Mouse (Mus musculus): ENCODE data around the gene Plg.

The Plg gene

DNA sequence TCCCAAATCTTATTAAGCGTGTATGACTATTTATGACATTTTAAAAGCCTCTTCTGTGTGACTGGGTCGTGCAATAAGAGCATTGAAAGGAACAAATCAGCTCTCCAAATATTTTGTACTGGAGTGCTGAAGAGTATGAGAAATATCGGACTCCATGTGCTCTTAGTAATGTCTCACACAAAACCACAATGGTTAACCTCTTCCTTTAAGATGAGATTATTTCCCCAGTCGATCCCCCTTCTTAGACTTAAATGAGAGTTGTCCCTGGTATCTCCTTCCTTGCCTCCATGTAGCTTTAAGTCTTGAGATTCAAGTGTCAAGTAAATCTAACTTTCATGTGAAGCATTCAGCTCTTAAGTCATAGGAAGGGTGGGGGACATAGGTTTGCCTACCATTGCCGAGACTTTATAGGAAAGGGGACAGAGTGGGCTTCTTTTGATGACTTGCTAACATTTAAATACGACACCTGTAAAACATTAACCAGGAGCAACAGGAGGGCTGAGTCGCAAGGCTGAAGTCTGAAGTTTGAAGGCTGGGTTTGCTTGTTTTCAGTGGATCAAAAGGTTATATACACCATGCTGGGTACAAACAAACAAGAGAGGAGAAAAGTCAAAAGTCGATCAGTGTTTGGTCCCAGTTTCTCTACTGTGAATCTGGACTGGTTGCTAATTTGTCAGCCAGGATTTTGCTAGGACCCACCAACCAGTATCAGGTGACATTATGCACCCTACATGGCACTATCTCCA, 6.8 kb downstream of the Plg start:
- DNase-seq (ENCODE audit: low read depth, low spot score), result no peak

DNA sequence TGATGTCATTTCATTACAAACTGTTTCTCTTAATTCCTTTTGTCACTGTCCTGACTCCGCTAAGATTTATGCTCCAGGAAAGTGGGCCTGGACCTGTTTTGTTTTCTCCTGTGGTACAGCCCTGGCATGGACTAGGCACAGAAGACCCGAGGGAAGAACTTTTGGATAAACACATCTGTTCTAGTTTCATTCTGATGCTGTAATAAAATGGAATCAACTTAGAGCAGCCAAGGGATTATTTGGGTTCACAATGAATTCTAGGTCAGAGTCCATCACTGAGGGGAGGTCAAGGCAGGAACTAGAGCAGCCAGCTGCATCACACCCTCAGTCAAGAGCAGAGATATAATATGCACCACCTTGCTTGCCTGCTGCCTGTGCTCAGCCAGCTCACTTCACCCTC, 9.4 kb downstream of the Plg start:
- DNase-seq (ENCODE audit: low read depth, low spot score), result no peak

DNA sequence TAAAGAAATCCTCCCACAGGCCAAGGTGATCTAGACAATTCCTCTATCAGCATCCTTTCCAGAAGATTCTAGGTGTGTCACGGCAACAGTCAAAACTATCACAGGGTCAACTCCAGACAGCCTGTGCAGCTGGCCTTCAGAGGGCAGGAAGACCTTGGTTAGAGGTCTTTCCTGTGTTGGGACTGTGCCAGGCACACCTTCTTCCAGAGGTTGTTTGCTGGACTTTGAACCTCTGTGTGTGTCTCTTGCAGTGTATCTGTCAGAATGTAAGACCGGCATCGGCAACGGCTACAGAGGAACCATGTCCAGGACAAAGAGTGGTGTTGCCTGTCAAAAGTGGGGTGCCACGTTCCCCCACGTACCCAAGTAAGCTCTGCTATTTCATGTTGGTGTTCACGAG, 9.8 kb downstream of the Plg start:
- DNase-seq (ENCODE audit: low read depth, low spot score), result no peak

DNA sequence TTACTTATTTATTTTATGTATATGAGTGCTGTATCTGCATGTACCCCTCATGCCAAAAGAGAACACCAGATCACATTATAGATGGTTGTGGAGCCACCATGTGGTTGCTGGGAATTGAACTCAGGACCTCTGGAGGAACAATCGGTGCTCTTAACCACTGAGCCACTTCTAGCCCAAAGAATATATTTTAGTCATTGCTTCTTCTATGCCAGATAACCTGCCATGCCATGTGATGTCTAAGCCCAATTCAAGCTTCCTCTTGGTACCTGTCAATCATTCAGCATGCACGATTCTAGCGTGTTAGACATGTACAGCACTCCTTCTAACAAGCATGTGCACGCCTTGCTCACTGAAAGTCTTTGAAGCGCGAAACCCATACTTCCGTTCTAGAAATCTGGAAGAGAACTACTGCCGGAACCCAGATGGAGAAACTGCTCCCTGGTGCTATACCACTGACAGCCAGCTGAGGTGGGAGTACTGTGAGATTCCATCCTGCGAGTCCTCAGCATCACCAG, 17.8 kb downstream of the Plg start:
- DNase-seq (ENCODE audit: low read depth, low spot score), result no peak

DNA sequence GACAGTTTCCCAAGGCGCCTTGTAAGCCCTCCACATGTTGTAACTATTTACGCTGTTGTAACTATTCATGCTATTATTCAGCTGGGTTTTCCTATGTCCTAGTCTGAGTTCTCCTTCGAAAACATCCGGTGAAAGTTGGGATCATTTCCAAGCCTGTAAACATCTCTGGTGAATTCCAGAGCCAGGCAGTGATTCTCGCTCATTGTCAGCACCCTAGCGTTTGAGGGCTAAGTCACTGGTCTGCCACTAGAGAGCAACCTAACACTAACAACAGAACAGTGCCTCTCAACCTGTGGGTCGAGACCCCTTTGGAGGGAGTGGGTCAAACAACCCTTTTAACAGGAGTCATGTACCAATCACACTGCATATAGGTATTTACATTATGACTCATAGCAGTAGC, 25.0 kb downstream of the Plg start:
- DNase-seq (ENCODE audit: low read depth, low spot score), result no peak

DNA sequence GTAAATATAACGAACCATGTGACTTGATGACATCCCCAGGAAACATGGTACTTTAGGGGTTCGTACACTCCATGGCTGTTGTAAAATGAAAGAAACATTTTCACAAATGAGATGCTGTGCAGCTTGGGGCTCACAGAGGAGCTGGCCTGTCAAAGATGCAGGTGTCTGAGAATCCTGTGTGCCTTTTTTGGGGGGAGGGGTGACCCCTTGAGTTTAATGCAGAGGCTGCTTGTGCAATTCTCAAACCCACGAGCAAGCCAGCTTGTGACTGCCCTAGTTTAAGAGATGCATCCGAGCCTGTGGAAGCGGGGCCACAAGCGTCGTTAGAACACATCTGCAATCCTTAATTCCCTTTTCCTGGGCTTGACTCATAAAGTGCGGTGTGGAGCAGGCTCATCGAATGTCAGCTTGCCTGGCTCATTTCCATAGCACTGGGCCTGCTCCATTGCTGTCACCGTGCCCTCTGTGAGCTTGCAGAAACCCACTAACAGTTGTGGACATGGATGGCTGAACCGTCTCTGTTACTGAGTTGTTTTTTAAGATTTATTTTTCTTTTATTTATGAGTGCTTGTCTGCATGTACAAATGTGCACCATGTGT, 31.0 kb downstream of the Plg start:
- no peak for DNase-seq (ENCODE audit: low read depth, low spot score)

DNA sequence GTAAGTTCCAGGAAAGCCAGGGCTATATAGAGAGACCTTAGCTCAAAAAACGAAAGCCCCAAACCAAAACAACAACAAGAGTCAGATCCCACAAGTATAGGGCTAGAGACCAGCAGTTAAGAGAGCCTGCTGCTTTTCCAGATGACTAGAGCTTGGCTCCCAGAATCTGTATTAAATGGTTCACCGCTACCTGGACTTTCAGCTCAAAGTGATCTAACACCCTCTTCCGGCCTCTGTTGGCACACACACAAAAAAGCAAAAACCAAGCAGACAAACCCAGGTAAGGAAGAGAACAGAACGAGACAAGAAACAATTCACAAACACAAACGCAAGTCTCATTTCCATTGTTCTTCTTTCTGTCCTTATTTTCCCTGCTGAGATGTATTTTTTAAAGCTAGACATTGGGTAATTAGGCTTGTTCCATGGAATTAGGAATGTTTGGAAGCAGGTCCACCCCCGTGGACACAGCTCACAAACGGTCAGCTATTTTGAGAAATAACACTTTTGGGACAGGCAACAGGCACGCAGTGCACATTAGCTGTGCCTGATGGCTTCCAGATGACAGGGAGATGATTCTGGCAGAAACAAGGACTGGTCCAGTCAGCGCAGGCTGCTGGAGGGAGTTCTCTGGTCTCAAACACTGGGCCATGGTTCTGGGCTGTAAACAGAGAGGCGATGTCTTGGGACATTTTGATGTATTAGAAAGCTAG, 33.9 kb downstream of the Plg start:
- DNase-seq (ENCODE audit: low read depth, low spot score), result no peak

DNA sequence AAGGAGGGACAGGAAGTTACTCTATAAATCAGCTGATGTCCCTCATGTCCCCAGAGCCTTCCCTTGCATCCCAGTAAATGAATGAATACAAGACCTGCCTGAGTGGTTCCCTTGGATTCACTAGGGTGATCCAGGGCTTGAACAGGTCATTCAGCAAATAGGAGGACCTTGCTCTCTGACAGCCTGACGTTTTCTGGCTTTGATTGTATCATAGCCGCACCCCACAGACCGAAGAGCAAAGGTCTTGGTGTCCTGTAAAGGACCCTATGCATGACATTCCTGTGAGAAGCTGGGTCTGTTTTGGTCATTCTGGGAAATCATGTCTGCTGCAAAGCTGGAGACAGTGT, 34.5 kb downstream of the Plg start:
- no peak for DNase-seq (ENCODE audit: low read depth, low spot score)

DNA sequence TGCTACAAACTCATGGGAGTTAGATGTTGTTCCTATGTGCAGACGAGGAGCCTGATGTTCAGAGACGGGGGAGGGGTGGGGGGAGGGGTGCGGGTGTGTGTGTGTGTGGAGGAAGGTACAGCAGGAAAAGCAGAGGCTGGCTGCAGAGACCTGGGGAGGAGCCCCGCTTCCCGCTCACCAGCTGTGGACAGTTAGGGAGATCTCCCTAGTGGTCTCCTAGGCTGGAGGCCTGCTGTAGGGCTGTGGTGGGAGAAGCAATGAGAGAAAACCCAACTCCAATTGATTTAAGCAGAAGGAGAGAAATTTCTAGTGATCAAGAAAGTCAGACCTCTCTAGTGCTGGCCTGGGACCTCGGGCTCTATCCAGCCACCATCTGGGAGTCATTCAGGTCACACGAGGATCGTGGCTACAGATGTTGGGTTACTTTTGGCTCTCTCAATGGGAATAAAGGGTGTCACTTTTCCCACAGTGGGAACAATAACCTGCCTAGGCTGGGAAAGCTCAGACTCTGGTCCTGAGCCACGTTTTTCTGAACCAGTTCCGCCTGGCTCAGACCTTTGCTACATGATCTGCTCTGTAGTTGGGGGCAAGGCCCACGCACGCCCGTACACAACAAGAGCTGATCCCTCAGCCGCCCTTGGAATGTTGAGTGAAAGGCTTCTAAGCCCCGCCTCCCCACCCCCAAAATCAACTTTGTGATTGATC, 36.8 kb downstream of the Plg start:
- peak; percentile 53 for DNase-seq (ENCODE audit: low read depth, low spot score)

DNA sequence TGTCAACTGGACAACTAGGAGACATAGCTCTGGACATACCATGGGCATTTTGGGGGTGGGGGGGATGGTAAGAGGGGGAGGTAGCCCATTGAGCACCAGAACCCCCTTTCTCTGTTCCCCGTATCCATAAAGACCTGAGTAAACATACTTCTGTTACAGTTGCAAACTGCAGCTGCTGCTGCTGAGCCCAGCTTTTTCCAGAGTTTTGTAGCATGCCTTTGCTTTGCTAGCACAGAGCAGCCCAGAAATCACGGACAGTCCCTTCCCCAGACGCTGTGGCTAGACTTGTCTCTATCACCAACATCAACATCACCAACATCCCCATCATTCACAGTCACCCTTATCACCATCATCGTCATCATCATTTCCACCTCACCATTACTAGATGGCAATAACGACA, 37.3 kb downstream of the Plg start:
- no peak for DNase-seq (ENCODE audit: low read depth, low spot score)

DNA sequence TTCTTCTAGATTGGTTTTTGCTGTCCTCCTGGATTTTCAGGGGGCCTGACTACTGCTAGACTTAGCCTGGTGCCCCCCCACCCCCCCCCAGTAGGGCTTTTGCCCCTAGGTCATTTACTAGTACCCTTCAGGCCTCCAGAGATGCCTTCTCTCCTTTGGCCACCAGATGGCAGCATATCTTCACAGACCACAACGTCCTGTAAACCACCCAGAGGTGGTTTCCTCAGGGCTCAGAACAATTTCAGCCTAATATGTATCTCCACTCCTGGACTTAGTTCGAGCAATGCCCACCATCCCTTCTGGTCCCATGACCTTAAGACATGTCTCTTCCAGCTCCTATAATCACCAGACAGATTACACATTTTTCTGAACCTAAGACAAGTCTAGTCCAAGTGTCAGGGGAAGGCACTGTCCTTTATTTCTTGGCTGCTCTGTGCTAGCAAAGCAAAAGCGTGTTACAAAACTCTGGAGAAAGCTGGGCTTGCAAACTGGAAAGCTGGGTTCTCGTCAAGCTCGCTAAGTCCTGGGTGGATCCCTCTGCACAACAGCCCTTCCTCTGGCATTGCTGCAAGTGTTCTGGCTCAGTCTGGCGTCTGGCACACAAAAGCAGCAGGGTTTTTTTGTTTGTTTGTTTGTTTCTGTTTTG, 38.0 kb downstream of the Plg start:
- peak; percentile 85 for DNase-seq (ENCODE audit: low read depth, low spot score)

DNA sequence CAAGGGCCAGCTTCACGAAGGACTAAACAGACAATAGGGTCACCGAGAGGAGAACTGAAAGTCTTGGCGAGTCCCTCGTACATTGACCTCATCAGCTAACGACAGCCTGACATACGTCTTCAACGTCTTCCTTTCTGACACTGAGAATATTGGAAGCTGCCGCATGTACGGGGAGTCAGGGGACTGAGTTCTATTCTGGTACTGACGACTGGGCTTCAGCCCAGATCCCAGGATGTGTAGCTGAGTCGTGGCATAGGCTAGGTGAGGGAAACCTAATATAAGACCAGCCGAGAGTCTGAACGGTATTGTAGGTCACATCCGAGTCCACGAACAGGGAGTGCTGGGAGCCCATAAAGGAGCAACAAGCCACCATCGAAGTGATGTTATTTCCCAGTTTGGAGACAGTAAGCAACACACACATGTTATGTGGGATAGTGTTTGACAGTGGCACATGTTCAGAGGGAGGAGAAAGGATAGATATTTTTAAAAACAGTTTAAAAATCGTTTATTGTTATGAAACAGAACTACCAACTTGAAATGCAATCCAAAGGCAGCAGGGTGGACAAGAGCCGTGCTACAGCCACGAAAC, 41.2 kb downstream of the Plg start:
- no peak for DNase-seq (ENCODE audit: low read depth, low spot score)

DNA sequence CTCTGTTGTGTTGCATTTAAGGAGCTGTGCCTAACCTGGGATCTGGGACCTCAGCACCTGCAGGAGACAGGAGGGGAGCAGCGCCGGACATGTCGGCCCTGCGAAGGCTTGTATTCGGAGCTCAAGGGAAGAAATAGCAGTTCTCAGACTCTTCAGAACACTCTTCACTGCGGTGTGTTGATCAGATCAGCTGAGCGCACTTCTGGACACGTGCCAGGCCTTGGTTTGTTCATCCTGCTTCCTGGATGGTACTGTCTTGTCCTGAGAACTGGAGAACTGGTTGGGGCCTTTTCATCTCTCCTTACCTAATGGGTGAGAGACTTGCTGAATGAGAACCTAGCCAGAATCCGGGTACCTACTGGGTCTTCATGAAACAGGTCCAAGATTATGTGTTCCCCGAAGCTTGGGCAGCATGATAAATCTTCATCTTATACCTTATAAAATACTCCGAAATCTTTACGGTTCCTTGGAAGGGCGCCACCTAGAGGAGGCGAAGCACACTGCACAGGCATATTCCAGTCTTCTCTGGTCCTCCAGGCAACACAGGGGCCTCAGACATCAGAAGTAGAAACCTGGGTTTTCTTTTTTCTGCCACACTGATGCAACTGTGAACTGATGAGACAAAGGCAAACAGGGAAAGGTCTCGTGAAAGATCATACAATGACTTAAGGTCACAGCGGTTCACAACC, 42.6 kb downstream of the Plg start:
- DNase-seq (ENCODE audit: low read depth, low spot score), result no peak

DNA sequence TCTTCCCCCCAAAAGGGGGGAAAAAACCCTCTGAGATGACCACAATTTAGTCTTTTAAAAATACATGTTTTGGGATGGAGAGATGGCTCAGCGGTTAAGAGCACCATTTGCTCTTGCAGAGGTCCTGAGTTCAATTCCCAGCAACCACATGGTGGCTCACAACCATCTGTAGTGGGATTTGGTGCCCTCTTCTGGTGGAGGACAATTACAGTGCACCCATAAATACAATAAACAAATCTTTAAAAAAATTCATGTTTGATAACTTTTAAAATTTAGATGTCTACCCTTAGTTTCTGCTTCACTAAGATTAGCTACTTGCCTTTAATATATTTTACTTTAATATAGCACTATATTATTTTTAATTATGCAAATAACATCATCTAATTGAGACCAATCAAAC, 43.7 kb downstream of the Plg start:
- DNase-seq (ENCODE audit: low read depth, low spot score), result no peak

DNA sequence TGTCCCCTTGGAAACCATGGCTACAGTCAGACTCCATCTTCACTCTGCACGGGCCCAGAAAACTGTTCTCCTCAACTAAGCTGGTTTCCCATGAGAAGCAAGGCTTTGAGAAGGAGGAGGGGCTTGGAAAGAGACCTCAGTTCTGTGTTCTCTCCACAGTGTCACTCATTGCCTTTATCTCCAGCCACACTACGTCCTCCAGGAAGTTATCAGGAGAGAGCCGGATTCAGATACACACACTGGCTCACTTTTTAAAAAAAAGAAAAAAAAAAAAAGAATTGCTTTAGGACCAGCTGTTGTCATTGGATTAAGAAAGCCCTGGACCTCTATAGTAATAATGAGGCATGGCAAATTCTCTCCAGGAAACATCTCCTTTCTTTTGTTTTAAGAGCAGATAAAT, 48.7 kb downstream of the Plg start:
- DNase-seq (ENCODE audit: low read depth, low spot score), result no peak

DNA sequence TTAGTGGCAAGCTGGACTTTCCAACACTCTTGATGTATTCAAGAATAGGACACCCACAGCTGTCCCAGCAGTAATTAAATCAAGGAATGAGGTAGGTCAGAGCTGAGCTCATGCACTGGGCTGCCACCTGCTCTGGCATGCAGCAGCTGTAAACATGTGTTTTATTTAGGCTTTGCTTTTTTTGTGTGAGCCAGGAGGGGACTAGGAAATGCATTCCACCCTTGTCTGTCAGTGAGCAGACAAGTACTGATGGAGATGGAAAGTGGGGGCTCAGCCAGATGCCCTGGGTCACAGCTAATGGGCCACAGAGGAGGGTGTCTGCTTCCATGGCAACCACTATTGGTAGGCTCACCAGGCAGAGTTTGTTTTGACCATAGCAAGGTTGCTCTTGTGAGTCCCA, 50.0 kb downstream of the Plg start:
- DNase-seq (ENCODE audit: low read depth, low spot score), result peak; percentile 75

DNA sequence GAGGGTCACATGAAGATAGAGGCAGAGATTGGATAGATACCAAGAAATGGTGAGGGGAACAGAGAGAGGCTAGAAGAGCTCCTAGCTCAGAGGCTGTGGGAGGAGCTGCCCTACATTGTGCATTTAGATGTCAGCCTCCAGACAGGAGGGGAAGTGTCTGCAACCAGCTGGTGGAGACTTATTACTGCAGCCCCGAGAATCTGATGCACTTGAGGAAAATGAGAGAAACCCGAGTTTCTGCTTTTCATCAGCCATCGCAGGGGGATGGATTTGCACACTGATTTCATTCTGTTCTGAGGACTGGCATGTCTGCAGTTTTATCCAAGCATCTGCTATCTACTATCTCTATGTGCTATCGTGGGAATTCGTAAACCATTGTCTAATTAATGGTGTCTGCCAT, 53.3 kb downstream of the Plg start:
- DNase-seq (ENCODE audit: low read depth, low spot score), result no peak

DNA sequence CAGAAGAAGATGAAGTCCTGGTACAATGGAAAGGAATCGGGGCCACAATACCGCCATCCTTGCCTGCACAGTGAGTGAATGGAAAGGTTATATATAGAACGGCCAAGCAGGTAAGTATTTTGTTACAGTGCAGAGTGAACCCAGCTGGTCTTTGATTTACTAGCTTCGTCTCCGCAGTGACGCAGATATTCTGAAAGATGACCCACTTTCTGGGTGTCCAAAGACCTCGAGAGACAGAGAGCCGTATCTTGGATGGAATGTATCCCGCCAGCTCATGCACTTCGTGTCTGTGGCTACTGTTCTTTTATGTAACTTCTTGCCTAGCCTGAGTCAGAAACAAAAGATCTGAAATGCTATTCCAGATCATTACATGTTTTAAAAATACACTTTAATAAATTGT, 59.4 kb downstream of the Plg start:
- no peak for DNase-seq (ENCODE audit: low read depth, low spot score)

DNA sequence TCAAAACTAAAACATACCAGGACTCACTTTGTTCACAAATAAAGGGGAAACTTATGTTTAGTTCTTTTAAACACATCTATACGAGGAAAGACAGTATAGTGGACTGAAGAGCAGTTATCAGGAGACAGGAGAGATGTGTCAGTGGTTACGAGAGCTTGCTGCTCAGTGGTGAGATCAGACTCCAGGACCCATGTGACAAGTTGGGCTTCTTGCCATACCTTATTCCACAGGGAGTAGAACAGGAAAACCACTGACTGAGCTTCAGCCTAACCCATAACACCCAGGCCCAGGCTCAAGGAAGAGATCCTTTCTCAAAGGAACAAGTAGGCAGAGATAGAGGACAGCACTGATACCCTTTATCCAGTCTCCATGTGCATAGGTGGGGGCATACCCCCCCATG, 66.2 kb downstream of the Plg start:
- DNase-seq (ENCODE audit: low read depth, low spot score), result no peak

DNA sequence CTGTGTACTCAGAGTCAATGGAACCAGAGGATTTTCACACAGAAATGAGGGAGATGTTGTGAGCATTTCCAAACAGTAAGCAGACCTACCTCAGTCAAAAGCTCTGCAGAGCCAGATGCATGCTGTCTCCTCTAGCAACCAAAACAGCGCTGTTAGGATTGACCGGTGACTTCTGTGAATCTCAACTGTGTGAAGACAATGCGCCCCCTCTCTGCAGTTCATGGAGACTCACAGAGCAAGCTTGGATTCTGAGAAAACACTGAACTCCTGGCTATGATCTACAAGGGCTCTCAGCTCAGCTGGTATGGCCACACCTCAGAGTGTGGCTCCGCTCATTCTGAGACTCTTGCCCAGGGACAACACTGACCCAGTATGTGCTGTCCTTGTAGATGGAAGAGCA, 72.8 kb downstream of the Plg start:
- DNase-seq (ENCODE audit: low read depth, low spot score), result no peak

Measured in forelimb bud, embryonic 11.5 days (tissue).